Mouse (Mus musculus) MEL (cell line): ENCODE data around the gene Ttll8. TPM values are rescaled to one million over a fixed set of nuclear protein-coding genes. Genes with fewer than 3 reads are reported as not detected.

Source experiments
- DNase-seq: peaks from one replicate; pipeline ENCODE4 v3.0.0; 2011; ENCODE audit warnings: low read depth, low spot score
- H3K27ac ChIP-seq: 2 replicates; pipeline ENCODE4 v1.5.1; 2012; ENCODE audit warnings: low read depth, mild to moderate bottlenecking, control low read depth, low read length, moderate library complexity; ENCODE audit not compliant: control insufficient read depth
- H3K27me3 ChIP-seq, 2 experiments: fragments of 150-350 bp in 1 of 2; sonication (generic) in 1 of 2; 2 replicates each; pipeline ENCODE4 v1.6.1; 2012; ENCODE audit warnings: low read length in 2 of 2, mild to moderate bottlenecking in 2 of 2, improper control_type of control experiment in 1 of 2, moderate library complexity in 1 of 2; ENCODE audit not compliant: insufficient read depth in 2 of 2, control insufficient read depth in 1 of 2
- H3K36me3 ChIP-seq, 2 experiments: 2 replicates each; pipeline ENCODE4 v1.6.1; 2012 to 2014; ENCODE audit warnings: low read length in 2 of 2, improper control_type of control experiment in 1 of 2, inconsistent platforms in 1 of 2, mild to moderate bottlenecking in 1 of 2; ENCODE audit not compliant: insufficient read depth in 2 of 2, control insufficient read depth in 1 of 2
- H3K4me1 ChIP-seq, 2 experiments: fragments of 150-350 bp in 1 of 2; sonication (generic) in 1 of 2; 2 replicates each; pipeline ENCODE4 v1.6.1; 2012; ENCODE audit warnings: low read length in 2 of 2, improper control_type of control experiment in 1 of 2, mild to moderate bottlenecking in 1 of 2; ENCODE audit not compliant: insufficient read depth in 2 of 2, control insufficient read depth in 1 of 2
- H3K4me3 ChIP-seq, 2 experiments: fragments of 150-350 bp in 1 of 2; sonication (generic) in 1 of 2; 2 replicates each; pipeline ENCODE4 v1.5.1; 2012; ENCODE audit warnings: low read depth in 2 of 2, low read length in 2 of 2, mild to moderate bottlenecking in 2 of 2, moderate library complexity in 2 of 2, control low read depth in 1 of 2, improper control_type of control experiment in 1 of 2; ENCODE audit not compliant: control insufficient read depth in 1 of 2, insufficient read depth in 1 of 2
- H3K79me2 ChIP-seq: 2 replicates; pipeline ENCODE4 v1.6.1; 2012; ENCODE audit warnings: mild to moderate bottlenecking, low read length, moderate library complexity; ENCODE audit not compliant: control insufficient read depth, poor library complexity, insufficient read depth
- H3K9ac ChIP-seq: 2 replicates; pipeline ENCODE4 v1.6.1; 2012; ENCODE audit warnings: low read depth, mild to moderate bottlenecking, control low read depth, low read length, moderate library complexity; ENCODE audit not compliant: control insufficient read depth, poor library complexity, severe bottlenecking
- H3K9me3 ChIP-seq: fragments of 150-350 bp; sonication (generic); replicated peaks from 2 replicates; pipeline ENCODE4 v1.6.1; 2012; ENCODE audit warnings: mild to moderate bottlenecking, low read length, improper control_type of control experiment, moderate library complexity; ENCODE audit not compliant: insufficient read depth
- CHD1 ChIP-seq: IDR thresholded peaks from 2 replicates; pipeline ENCODE4 v1.6.1; 2012; ENCODE audit warnings: low read depth, mild to moderate bottlenecking, inconsistent platforms, low read length, improper control_type of control experiment
- CHD2 ChIP-seq: IDR thresholded peaks from 2 replicates; pipeline ENCODE4 v1.6.1; 2011; ENCODE audit warnings: low read length, improper control_type of control experiment
- ELF1 ChIP-seq: IDR thresholded peaks from 2 replicates; pipeline ENCODE4 v1.6.1; 2014; ENCODE audit warnings: low read depth, mild to moderate bottlenecking, inconsistent platforms, low read length, improper control_type of control experiment, moderate library complexity
- EP300 ChIP-seq, 2 experiments: IDR thresholded peaks; 2 replicates each; pipeline ENCODE4 v1.6.1; 2011; ENCODE audit warnings: improper control_type of control experiment in 2 of 2, low read length in 2 of 2, low read depth in 1 of 2, mild to moderate bottlenecking in 1 of 2
- GABPA ChIP-seq: IDR thresholded peaks from 2 replicates; pipeline ENCODE4 v1.6.1; 2012; ENCODE audit warnings: low read depth, mild to moderate bottlenecking, inconsistent platforms, low read length, improper control_type of control experiment, moderate library complexity
- GATA1 ChIP-seq: IDR thresholded peaks from 2 replicates; pipeline ENCODE4 v1.6.1; 2011; ENCODE audit warnings: low read depth, low read length, improper control_type of control experiment
- HCFC1 ChIP-seq: IDR thresholded peaks from 2 replicates; pipeline ENCODE4 v1.6.1; 2012; ENCODE audit warnings: low read depth, mild to moderate bottlenecking, inconsistent platforms, low read length, improper control_type of control experiment, moderate library complexity
- JUND ChIP-seq: IDR thresholded peaks from 2 replicates; pipeline ENCODE4 v1.6.1; 2011; ENCODE audit warnings: low read depth, mild to moderate bottlenecking, improper control_type of control experiment, low read length
- MAFK ChIP-seq: IDR thresholded peaks from 2 replicates; pipeline ENCODE4 v1.6.1; 2011; ENCODE audit warnings: low read depth, mild to moderate bottlenecking, low read length, improper control_type of control experiment, borderline replicate concordance
- MAX ChIP-seq: IDR thresholded peaks from 2 replicates; pipeline ENCODE4 v1.6.1; 2011; ENCODE audit warnings: low read length, improper control_type of control experiment
- MXI1 ChIP-seq: IDR thresholded peaks from 2 replicates; pipeline ENCODE4 v1.6.1; 2011; ENCODE audit warnings: mild to moderate bottlenecking, low read depth, low read length, improper control_type of control experiment
- MYB ChIP-seq: IDR thresholded peaks from 2 replicates; pipeline ENCODE4 v1.6.1; 2011; ENCODE audit warnings: mild to moderate bottlenecking, low read depth, low read length, improper control_type of control experiment
- NELFE ChIP-seq: IDR thresholded peaks from 2 replicates; pipeline ENCODE4 v1.6.1; 2011; ENCODE audit warnings: low read depth, low read length, improper control_type of control experiment
- NRF1 ChIP-seq: IDR thresholded peaks from 2 replicates; pipeline ENCODE4 v1.6.1; 2014; ENCODE audit warnings: low read depth, mild to moderate bottlenecking, inconsistent platforms, low read length, improper control_type of control experiment, moderate library complexity; ENCODE audit not compliant: poor library complexity, insufficient read depth, severe bottlenecking
- POLR2A ChIP-seq, 2 experiments: IDR thresholded peaks; 2 replicates each; pipeline ENCODE4 v1.6.1; 2011 to 2012; ENCODE audit warnings: low read length in 2 of 2, mild to moderate bottlenecking in 2 of 2, control low read depth in 1 of 2, improper control_type of control experiment in 1 of 2, low read depth in 1 of 2, moderate library complexity in 1 of 2; ENCODE audit not compliant: control insufficient read depth in 1 of 2, insufficient read depth in 1 of 2, poor library complexity in 1 of 2
- POLR2AphosphoS2 ChIP-seq: IDR thresholded peaks from 2 replicates; pipeline ENCODE4 v1.6.1; 2011; ENCODE audit warnings: low read length, improper control_type of control experiment
- POLR2AphosphoS5 ChIP-seq: IDR thresholded peaks from 2 replicates; pipeline ENCODE4 v1.6.1; 2012; ENCODE audit warnings: low read depth, borderline replicate concordance, mild to moderate bottlenecking, inconsistent platforms, low read length, moderate library complexity, mixed read lengths
- RAD21 ChIP-seq: IDR thresholded peaks from 2 replicates; pipeline ENCODE4 v1.6.1; 2011; ENCODE audit warnings: mild to moderate bottlenecking, low read depth, low read length, improper control_type of control experiment
- RCOR1 ChIP-seq: IDR thresholded peaks from 2 replicates; pipeline ENCODE4 v1.6.1; 2012; ENCODE audit warnings: low read depth, mild to moderate bottlenecking, inconsistent platforms, low read length, improper control_type of control experiment
- SIN3A ChIP-seq: IDR thresholded peaks from 2 replicates; pipeline ENCODE4 v1.6.1; 2012; ENCODE audit warnings: low read length, improper control_type of control experiment, inconsistent platforms
- SMC3 ChIP-seq: IDR thresholded peaks from 2 replicates; pipeline ENCODE4 v1.6.1; 2011; ENCODE audit warnings: low read depth, low read length, improper control_type of control experiment
- TAL1 ChIP-seq: IDR thresholded peaks from 2 replicates; pipeline ENCODE4 v1.6.1; 2012; ENCODE audit warnings: mild to moderate bottlenecking, inconsistent platforms, low read length, moderate library complexity, mixed read lengths
- TBP ChIP-seq: IDR thresholded peaks from 2 replicates; pipeline ENCODE4 v1.8.0; 2011; ENCODE audit warnings: low read depth, low read length, improper control_type of control experiment
- TCF12 ChIP-seq: IDR thresholded peaks from 2 replicates; pipeline ENCODE4 v1.6.1; 2014; ENCODE audit warnings: low read depth, mild to moderate bottlenecking, inconsistent platforms, low read length, improper control_type of control experiment, moderate library complexity
- USF1 ChIP-seq: IDR thresholded peaks from 2 replicates; pipeline ENCODE4 v1.6.1; 2014; ENCODE audit warnings: low read depth, mild to moderate bottlenecking, inconsistent platforms, low read length, improper control_type of control experiment, moderate library complexity
- USF2 ChIP-seq, 2 experiments: IDR thresholded peaks; 2 replicates each; pipeline ENCODE4 v1.6.1; 2011 to 2012; ENCODE audit warnings: improper control_type of control experiment in 2 of 2, low read length in 2 of 2, borderline replicate concordance in 1 of 2, inconsistent platforms in 1 of 2, low read depth in 1 of 2, mild to moderate bottlenecking in 1 of 2; ENCODE audit not compliant: insufficient read depth in 1 of 2
- ZKSCAN1 ChIP-seq: IDR thresholded peaks from 2 replicates; pipeline ENCODE4 v1.6.1; 2012; ENCODE audit warnings: low read depth, mild to moderate bottlenecking, inconsistent platforms, low read length, improper control_type of control experiment, moderate library complexity
- polyA plus RNA-seq, 2 experiments: library from polyadenylated mRNA; stranded (reverse) in 1 of 2; unstranded in 1 of 2; fragments of >175 nt in 1 of 2; fragments of >200 nt in 1 of 2; gene quantifications; 2 replicates each; pipeline versions ENCODE4 v1.2.1 to v1.2.4; 2012; ENCODE audit warnings: low replicate concordance in 2 of 2, low read depth in 1 of 2; ENCODE audit not compliant: insufficient read length in 2 of 2, insufficient read depth in 1 of 2, missing spikeins in 1 of 2
- total RNA-seq: library from RNA; depleted of rRNA; stranded (reverse); fragments of 300-350 nt; gene quantifications from 2 replicates; pipeline ENCODE4 v1.2.3, GENCODE M21; 2012

Ttll8 gene
- total and polyA plus RNA-seq, 3 experiments, result not detected

DNA sequence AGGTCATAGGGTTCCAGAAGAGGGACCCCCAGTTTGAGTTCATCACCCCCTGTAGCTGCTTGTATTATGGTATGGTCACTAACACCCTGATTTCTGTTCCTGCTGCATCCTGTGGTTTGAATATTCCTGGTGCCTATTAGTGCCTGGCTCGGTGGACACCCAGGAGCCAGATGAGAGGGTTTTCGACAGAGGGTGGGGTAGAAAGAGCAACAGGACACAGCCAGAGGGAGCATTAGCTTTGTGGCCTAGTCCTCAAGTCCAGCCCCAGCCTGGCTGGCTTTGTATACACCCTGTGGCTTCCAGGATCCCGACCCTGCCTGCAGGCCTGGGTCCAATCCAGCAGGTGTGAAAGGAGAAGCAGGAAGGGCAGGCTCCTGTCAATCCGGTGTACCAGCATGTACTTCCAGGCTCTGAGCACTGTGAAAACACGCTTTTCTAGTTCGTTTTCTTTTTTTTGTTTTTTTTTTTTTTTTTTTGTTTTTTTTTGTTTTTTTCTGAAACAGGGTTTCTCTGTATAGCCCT lies 98.3 kb downstream of the Ttll8 start:
- no peak overlapping the region for H3K9ac ChIP-seq
- H3K79me2 ChIP-seq, result no peaks in the 10 kb centered on the region
- H3K27me3 ChIP-seq, result peaks cover 0 to 12% of the 10 kb centered on the region in 2 experiments; a peak in 3 of 4 replicates
- H3K9me3 ChIP-seq, result no peaks in the 10 kb centered on the region
- TF ChIP-seq CHD1 (no peak), CHD2 (no peak), RCOR1 (no peak), TBP (no peak), POLR2A (IDR thresholded peaks at IDR 0.05; ENCODE audit: control insufficient read depth in 1 of 2, insufficient read depth in 1 of 2, low read depth in 1 of 2, low read length in 2 of 2, poor library complexity in 1 of 2) (no peak), ELF1 (no peak), USF2 (IDR thresholded peaks at IDR 0.05; ENCODE audit: borderline replicate concordance in 1 of 2, insufficient read depth in 1 of 2, low read depth in 1 of 2, low read length in 2 of 2) (no peak), ZKSCAN1 (no peak), USF1 (no peak), RAD21 (no peak), SIN3A (no peak), TAL1 (no peak), GABPA (no peak), MAFK (no peak), MAX (no peak), NELFE (no peak)
- no peak for DNase-seq
- H3K27ac ChIP-seq, result no peak overlapping the region
- no peaks in the 10 kb centered on the region for H3K4me1 ChIP-seq
- no peaks in the 10 kb centered on the region for H3K36me3 ChIP-seq
- no peak overlapping the region for H3K4me3 ChIP-seq

DNA sequence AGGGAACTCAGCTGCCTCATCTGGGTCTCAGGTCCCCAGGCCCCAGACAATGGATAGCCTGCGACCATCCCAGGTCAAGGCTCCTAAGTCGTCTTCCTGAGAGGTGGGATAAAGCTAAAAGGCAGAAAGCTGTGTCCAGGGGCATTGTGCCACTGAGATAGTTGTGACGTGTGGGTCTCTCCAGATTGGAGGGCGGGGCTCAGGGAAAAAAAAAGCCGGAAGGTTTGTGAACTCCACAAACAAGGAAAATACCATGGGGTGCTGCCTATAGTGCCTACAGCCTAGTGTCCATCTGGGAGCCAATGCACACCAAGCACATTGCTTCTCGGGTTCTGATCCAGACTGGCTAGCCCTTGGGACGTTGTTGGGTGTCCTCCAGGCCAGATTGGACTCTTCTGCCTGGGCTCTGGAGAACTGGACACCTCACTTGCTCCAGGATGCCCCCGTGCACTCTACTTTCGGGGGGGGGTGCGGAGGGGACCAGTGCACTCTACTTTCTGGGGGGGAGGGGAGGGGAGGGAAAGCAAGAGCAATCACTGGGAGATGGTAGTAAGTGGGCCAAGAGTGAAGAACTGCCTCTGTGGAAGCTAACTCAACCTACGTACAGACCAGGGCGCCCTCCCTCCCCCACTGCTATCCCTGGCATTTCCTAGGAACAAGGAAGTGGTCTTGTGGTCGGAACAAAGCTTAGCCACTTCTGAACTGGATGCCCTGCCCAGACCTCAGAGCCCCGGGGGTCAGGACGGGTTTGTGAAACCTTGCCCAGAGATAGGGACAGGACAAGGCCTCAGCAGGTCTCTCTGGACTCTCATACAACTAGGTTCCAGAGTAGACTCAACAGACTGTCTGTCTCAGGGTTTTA lies 99.0 kb downstream of the Ttll8 start:
- Histone ChIP-seq H3K9ac (no peak overlapping the region), H3K4me3 (no peak overlapping the region), H3K9me3 (no peaks in the 10 kb centered on the region), H3K27ac (no peak overlapping the region), H3K79me2 (no peaks in the 10 kb centered on the region), H3K36me3 (no peaks in the 10 kb centered on the region), H3K4me1 (no peaks in the 10 kb centered on the region), H3K27me3 (peaks cover 0 to 12% of the 10 kb centered on the region in 2 experiments; a peak in 3 of 4 replicates)
- TF ChIP-seq USF2 (IDR thresholded peaks at IDR 0.05; ENCODE audit: borderline replicate concordance in 1 of 2, insufficient read depth in 1 of 2, low read depth in 1 of 2, low read length in 2 of 2), result no peak
- TF ChIP-seq POLR2AphosphoS2, result no peak
- TF ChIP-seq TCF12, result no peak
- TF ChIP-seq HCFC1, result no peak
- no peak for TF ChIP-seq EP300 (IDR thresholded peaks at IDR 0.05; ENCODE audit: low read depth in 1 of 2, low read length in 2 of 2)
- TF ChIP-seq USF1, result no peak
- TF ChIP-seq NRF1, result no peak
- TF ChIP-seq CHD2, result no peak
- no peak for TF ChIP-seq JUND
- no peak for TF ChIP-seq POLR2AphosphoS5
- no peak for TF ChIP-seq GATA1
- TF ChIP-seq MXI1, result no peak
- no peak for TF ChIP-seq MAX
- TF ChIP-seq MYB, result no peak
- no peak for TF ChIP-seq SMC3
- TF ChIP-seq SIN3A, result no peak
- TF ChIP-seq TAL1, result no peak
- TF ChIP-seq GABPA, result no peak
- TF ChIP-seq CHD1, result no peak
- no peak for DNase-seq
